Mouse (Mus musculus) liver, adult (tissue): ENCODE results near the gene Gm49337.

Experiments used
- GATA4 ChIP-seq: IDR thresholded peaks from 2 replicates; pipeline ENCODE4 v1.6.1; 2014; ENCODE audit warnings: mild to moderate bottlenecking, low read length; ENCODE audit not compliant: insufficient replicate concordance

Gene Gm49337

DNA sequence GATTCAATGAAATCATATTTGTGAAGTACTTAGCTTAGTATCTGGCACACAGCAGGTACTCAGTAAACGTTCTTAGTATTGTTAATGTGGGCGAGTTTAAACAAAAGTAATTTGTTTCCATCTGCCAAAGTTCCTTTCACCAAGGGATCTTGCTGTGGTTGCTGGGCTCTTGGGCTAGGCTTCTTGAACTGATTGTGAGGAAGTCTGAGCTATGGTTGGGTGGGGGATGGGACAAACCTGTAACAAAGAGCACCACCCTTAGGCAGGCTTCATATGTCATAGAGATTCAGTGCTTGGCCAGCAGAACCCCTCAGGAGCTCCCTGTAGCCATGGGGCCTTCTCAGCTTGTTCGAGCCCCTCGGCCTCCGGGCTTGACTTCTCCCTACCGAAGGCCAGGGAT, at the start of gene Gm49337, which contains the start of gene 1700042G07Rik:
Gm49337 (plus strand) TSS at position 313 of the 400 bp plus-strand sequence.
1700042G07Rik (plus strand) TSS at position 301 of the 400 bp plus-strand sequence.
- TF ChIP-seq GATA4, result no peak

DNA sequence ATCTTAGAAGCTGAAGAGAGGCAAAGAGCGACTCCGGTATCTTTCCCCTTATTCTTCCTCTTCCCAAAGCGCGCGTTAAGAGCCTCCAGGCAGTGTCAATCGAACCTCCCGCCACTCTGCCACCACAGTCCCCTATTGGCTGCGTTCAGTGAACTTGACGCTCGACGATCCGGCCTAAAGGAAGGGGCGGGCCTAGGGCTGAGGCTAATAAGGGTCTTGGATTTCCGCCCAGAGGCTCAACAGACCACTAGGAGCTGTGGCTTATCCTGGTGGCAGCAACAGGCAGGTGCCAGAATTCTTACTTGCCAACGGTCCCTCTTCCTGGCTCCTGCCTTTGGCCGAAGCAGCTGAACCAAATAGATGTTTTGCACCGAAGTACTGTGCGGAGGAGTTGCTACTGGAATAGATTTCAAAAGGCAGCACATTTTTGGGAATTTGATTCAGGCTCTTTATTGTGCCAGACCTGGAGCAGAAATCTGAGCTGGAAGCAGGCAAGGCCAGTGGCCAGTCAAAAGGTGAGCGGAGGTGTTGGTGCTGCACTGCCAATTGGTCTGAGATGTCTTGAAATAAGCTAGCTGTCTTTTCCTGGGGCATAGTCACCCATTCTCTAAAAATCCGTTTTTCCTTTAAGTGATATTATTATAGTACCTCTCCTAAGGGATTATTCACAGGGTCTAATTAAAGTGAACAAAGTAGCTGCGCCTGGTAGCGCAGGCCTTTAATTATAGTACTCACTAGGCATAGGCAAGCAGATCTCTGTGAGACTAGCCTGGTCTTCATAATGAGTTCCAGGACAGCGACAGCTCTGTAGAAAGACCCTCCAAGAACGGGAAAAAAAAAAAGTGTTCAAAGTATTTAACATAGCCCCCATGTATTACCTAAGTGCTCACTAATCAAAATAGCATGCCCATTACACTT, 49.3 kb upstream of the Gm49337 start, which contains the start of the genes Rad54l and Pomgnt1:
Rad54l (minus strand) TSS at position 89 of the 918 bp plus-strand sequence.
Pomgnt1 (plus strand) TSS at position 239 of the 918 bp plus-strand sequence.
- TF ChIP-seq GATA4, result no peak

DNA sequence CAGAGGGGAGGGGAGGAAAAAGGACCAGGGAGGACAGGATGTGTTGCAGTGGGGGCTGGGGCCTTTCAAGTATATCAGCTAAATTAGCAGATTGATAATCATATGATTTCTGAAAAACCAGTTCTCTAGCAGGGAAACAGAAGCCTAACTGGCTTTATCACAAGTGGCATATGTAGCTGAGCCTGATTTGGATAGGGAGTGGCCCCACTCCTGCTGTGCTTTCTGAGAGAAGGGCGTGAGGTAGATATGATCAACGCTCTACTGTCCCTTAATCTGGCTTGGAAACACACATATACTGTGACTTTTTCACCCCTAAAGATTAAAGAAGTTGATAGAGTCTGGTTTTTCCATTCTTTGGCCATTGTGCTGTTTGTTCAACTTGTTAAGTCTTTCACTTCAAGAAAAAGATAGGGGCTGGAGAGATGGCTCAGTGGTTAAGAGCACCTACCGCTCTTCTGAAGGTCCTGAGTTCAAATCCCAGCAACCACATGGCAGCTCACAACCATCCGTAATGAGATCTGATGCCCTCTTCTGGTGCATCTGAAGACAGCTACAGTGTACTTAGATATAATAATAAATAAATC, 47.3 kb upstream of the Gm49337 start:
- no peak for TF ChIP-seq GATA4

DNA sequence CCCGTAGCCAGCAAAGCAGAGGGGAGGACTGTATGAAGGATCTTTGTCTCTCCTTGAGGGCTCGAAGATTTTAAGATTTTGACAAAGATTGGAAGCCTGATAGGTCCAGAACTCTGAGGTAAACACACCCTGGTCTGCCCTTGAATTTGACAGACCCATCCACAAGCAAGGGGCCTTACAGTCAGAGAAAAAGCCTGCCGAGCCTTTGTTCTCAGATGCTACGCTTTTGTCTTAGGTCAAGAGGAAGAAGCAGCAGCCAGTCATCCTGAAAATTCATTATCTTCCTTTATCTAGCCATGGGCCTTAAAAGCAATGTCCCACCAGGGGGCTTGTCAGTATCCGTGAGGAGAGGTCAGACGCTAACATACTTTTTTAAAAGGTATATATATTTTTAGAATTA, 45.2 kb upstream of the Gm49337 start:
- TF ChIP-seq GATA4, result no peak

DNA sequence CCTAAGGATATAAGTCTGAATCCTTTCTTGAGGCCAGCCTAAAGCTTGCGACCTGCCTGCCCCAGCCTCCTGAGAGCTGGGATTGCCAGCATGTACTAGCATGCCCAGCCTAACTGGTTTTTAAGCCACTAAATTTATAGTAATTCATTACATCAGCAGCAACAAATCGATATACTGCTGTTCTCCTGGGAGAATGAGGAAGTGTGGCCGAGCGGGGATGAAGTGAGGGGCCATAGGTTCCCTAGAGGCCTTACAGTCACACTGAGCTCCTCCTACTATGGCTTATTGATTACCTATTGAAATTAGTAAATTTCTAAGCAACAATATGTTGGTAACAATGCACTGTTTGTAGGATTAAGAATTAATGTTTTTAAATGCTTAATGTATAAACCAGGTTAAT, 40.1 kb upstream of the Gm49337 start:
- no peak for TF ChIP-seq GATA4

DNA sequence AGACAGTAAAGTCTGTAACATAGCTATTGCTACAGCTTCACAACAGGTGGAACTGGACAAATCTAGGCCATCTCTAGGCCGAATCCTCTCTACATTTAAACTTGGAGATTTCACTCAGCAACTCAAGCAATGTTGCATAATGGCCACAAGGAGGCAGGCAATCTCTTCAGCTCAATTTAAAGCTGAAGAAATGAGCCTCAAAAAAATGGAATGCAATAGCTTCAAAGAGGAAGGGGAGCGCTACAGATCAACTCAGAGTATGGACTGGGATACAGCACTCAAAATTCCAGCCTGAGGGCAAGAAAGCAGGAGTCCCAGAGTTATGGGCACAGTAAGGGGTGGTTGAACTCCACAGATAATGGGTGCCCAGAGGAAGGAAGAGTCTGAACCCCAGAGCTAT, 38.2 kb upstream of the Gm49337 start:
- no peak for TF ChIP-seq GATA4

DNA sequence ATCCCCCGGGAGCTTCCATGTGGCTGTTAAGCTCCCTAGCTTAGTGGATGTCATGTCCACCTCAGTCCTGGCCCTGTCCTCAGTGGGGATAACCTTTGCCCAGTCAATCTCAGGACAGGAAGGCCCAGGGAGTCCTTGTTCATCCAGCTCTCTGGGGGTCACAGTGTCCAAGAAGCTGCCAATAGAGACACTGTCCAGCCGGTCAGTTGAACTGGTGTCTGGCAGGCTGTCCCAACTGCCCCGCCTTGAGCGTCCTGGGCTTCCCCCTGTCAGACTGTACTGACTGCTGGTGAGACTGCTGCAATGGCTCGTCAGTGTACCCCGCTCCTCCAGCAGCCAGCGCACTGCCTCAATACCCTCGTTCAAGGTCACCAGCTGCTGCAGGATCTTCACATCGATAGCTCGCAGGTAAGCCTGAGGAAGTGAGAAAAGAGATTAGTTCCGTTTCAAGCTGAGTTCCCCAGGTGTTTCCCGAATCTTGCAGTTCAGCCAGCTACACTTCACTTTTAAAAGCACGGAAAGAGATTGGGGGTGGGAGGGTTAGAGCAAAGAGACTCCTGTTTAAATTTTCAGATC, 35.7 kb upstream of the Gm49337 start:
- no peak for TF ChIP-seq GATA4

DNA sequence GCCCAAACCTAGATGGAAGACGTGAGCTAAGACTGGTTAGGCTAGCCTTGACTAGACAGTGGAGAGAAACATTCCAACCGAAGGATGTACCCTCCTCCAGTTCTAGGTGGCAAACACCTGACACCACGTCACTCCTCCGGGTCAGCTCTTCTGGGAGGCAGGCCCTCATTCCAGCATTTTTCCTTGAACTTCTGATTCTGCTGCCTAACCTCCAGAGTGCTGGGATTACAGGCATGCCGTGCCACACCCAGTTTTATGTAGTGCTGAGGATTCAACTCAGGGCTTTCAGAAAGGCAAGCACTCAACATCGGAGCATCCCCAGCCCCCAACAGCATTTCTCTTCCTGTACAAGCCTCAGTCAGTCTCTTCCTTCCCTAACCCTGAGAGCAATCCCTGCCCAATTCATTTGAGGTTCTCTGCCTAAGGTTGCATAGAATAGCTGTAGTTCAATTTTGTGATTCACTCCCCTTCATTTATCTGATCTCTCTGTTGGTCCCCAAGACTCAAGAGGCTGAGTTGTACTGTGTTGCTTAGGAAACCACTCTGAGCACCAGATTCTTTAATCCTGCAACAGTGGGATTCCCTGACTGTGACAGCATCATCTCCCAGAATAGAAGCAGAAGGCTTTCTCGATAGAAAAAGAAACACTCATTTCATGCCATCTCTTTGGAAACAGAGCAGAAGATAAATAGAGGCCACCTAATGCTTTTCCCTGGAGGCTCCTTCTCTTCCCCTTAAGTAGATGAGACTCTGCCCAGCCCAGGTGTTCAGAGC, 32.2 kb upstream of the Gm49337 start:
- TF ChIP-seq GATA4, result no peak

DNA sequence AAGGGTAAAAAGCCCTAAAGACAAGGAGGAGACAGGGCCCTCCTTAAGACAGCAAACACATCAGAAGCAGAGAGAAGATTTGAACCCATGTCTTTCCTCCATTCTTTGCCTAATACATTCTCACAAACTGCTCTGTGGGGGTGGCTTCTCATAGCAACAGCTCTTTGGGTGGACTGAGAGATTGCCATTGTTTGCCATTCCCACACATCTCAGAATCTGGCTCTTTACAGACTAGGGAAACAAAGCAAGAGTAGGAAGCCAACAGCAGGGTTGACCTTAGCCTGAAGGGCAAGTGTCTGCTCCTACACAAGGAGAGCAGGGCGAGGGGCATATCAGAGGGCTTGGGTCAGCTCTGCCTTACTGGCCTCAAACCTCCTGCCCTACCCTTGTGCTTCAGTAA, 31.4 kb upstream of the Gm49337 start:
- TF ChIP-seq GATA4, result no peak

DNA sequence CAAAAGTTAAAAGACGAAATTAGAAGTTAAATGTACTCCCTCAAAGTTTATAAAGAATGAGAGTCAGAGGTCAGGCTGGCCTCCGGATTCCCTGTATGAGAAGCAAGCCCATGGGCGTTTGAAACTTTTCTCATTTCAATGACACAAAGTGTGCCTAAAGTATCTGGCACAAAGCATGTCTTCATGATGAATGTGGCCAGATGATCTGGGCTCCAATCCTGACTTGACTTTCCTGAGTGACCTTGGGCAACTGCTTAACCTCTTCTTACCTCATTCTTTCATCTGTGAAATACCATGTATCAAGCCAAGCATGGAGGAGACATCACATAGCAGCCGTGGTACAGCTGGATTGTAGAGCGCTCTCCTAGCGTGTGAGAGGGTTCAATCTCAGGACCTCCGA, 30.9 kb upstream of the Gm49337 start:
- no peak for TF ChIP-seq GATA4

DNA sequence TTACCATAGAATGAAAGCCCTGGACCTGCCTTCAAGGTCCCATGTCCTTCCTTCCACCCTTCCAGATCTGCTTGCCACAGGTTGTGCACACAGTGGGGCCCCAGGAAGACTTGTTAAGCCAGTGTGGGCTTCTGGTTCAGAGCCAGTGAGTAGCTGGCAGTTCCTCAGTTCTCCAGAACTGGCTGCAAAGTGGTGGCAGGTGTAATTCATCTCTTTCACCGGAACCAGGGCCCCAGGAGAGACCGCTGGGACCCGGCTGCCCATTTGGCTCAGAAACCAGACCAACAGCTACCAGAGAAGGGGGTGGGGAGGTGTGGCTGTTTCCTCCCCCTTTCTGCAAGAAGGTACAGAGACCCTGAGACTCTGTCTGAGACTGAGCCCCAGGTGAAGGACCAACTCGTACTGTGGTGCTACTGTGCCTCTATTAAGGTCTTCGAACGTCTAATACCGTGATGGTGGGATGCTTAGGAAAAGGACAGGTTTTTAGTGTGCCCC, 29.8 kb upstream of the Gm49337 start:
- no peak for TF ChIP-seq GATA4

DNA sequence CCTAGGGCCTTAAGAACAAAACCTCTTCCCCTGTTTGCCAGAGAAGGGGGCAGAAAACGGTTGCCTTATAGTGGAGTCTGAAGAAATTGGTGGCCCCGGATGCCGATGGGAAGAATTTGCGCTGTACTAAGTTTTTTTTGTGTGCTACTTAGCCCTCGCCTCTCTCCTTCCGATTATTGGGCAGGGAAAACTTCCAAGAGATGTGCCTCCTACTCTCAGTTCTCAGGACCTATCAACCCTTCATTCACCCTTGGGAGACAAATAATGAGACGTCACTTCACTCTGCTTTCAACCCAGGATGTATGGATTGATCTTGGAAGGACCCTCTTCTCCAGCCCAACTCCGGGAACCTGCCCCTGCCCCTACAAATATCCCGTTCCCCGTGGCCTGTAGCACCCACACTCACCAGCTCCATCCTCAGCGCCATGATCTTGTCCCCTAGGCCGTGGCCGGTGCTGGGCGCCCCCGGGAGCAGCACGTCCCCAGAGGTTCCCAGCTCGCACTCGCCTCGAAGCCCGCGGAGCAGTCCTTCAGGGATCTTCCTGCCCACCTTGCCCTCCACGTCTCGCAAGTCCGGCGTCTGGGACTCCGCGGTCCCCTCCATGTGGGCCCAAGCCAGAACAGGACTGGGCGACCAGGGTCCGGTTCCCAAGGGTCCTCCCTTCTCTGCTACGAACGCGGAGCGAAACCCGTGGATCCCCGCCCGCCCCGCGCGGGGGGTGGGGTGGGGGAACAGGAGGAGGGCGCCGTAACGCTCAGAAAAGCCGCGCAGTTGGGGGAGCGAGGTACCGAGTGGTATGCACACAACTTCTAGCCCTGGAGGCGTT, 29.1 kb upstream of the Gm49337 start:
- no peak for TF ChIP-seq GATA4

DNA sequence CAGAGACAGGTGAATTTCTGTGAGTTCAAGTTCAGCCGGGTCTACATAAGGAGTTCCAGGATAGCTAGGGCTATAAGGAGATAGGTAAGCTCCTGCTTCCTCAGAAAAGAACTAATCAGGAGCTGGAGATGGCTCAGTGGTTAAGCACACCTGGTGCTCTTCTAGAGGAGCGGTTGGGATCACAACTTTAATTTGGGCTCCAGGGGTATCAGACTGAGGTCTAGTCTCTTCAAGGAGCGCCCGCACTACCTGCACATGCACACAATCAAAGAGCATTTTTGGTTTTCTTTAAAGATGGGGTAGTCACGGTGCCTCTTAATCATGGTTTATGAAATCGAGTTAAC, 23.4 kb upstream of the Gm49337 start:
- no peak for TF ChIP-seq GATA4

DNA sequence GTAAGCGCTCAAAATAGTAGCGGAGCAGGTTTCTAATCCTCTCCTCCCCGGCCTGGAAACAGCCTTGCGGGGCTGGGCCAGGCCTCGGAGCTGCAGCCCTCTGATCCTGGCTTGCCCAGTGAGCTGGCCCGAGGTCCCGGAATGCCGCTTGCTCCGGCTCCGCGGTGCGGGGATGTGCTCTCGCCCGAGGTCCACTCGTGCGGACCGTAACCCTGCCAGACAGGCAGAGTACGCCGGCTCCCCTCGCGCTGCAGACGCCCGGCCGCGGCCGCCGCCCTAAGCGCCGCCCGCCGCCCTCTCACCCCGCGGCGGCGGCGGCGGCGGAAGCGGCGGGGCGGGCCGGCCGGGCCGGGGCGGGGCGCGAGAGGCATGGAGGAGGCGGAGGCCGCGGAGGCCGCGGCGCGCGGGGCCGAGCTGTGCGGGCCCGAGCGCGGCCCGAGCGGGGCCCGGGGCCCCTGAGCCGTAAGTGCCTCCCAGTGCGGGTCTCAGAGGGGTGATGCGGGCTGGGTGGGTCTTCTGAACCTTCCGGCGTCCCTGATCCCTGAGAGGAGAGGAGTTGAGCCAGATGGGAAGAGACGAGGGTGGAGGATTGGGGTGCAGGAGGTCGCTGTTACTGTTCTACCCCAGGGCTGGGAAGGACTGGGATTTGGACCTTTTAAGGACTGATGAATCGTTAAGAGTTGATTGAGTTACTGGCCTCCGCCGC, 22.9 kb upstream of the Gm49337 start:
- TF ChIP-seq GATA4, result no peak

DNA sequence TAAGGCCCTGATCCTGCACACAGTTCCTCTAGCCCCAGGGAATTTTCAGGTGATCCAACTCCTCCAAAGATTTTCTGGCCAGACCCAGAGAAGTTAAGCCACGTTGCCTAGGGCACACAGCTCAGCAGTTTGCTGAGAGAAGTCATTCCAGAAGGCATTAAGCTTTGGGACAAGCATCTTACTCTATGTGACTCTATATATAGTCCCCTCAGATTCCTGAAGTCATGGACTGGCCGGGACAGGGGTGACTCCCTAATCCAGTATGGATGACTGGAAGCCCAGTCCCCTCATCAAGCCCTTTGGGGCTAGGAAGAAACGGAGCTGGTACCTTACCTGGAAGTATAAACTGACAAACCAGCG, 22.3 kb upstream of the Gm49337 start:
- TF ChIP-seq GATA4, result no peak
